Mouse (Mus musculus): ENCODE measurements around the gene Gm5089. TPM values are rescaled to one million over a fixed set of nuclear protein-coding genes. Genes with fewer than 3 reads are reported as not detected.

The Gm5089 gene
- polyA plus RNA-seq, 1 experiment: not detected

DNA sequence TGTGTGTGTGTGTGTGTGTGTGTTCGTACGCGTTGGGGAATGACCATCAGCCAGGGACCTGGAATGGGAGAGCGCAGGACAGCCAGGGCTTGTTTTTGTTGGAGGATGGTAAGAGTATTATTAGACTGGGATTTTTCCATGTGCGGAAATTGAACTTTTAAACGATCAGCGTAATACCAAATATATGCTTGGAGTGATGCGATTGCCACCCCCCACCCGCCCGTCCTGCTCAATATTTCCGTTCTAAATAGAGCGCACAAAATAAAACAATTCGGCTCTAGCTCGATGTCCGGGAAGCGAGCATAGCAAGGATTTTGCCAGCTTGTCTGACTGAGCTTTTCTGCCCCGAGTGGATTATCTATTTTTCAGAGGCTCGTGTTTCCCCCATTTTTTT, 25.9 kb upstream of the Gm5089 start:
- no peak for TF ChIP-seq CTCF (IDR thresholded peaks at IDR 0.05; ENCODE audit: control insufficient read depth, insufficient read depth, insufficient replicate concordance, low read depth, low read length)
- TF ChIP-seq POLR2A (IDR thresholded peaks at IDR 0.05; ENCODE audit: control insufficient read depth, low read depth, low read length): no peak
- H3K27me3 ChIP-seq (ENCODE audit: control insufficient read depth, insufficient read depth, low read length): peaks cover 9% of the 10 kb centered on the region
- no peak overlapping the region for H3K27ac ChIP-seq (ENCODE audit: control insufficient read depth, insufficient read depth, low read depth, low read length)
- H3K4me3 ChIP-seq (ENCODE audit: control insufficient read depth, low read depth, low read length): no peak overlapping the region
- peaks cover 13% of the 10 kb centered on the region for H3K4me1 ChIP-seq (ENCODE audit: control insufficient read depth, insufficient read depth, low read length)
- H3K36me3 ChIP-seq (ENCODE audit: control insufficient read depth, insufficient read depth, low read length): no peaks in the 10 kb centered on the region

DNA sequence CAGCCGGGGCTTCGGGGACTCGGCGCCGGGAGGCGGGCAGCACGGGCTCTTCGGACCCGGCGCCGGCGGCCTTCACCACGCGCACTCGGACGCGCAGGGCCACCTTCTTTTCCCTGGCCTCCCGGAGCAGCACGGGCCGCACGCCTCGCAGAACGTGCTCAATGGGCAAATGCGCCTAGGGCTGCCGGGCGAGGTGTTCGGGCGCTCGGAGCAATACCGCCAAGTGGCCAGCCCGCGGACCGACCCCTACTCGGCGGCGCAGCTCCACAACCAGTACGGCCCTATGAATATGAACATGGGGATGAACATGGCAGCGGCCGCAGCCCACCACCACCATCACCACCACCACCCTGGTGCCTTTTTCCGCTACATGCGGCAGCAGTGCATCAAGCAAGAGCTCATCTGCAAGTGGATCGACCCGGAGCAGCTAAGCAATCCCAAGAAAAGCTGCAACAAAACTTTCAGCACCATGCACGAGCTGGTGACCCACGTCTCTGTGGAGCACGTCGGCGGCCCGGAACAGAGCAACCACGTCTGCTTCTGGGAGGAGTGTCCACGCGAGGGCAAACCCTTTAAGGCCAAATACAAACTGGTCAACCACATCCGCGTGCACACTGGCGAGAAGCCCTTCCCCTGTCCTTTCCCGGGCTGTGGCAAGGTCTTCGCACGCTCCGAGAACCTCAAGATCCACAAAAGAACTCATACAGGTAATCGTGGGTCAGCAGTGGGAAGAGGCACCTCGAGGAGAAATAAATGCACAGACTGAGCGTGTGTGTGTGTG, 25.3 kb upstream of the Gm5089 start:
- Histone ChIP-seq H3K36me3 (ENCODE audit: control insufficient read depth, insufficient read depth, low read length) (no peaks in the 10 kb centered on the region), H3K27ac (ENCODE audit: control insufficient read depth, insufficient read depth, low read depth, low read length) (no peak overlapping the region), H3K4me1 (ENCODE audit: control insufficient read depth, insufficient read depth, low read length) (peaks cover 15% of the 10 kb centered on the region), H3K4me3 (ENCODE audit: control insufficient read depth, low read depth, low read length) (peak overlapping the region; percentile 35; the same call in 1 of the 2 replicates), H3K27me3 (ENCODE audit: control insufficient read depth, insufficient read depth, low read length) (peaks cover 9% of the 10 kb centered on the region)
- TF ChIP-seq POLR2A (IDR thresholded peaks at IDR 0.05; ENCODE audit: control insufficient read depth, low read depth, low read length) (no peak), CTCF (IDR thresholded peaks at IDR 0.05; ENCODE audit: control insufficient read depth, insufficient read depth, insufficient replicate concordance, low read depth, low read length) (no peak)

DNA sequence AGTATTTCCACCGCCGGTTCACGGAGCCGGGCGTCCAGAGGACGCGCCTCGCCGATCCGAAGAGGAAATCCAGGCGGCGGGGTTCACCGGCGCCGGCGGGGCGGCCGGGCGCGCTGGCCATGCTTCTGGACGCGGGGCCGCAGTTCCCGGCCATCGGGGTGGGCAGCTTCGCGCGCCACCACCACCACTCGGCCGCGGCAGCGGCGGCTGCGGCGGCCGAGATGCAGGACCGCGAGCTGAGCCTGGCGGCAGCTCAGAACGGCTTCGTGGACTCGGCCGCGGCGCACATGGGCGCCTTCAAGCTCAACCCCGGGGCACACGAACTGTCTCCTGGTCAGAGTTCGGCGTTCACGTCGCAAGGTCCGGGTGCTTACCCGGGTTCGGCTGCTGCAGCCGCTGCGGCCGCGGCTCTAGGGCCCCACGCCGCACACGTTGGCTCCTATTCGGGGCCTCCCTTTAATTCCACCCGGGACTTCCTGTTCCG, 24.7 kb upstream of the Gm5089 start:
- peak overlapping the region; percentile 35; the same call in 1 of the 2 replicates for H3K4me3 ChIP-seq (ENCODE audit: control insufficient read depth, low read depth, low read length)
- no peak overlapping the region for H3K27ac ChIP-seq (ENCODE audit: control insufficient read depth, insufficient read depth, low read depth, low read length)
- H3K4me1 ChIP-seq (ENCODE audit: control insufficient read depth, insufficient read depth, low read length): peaks cover 15% of the 10 kb centered on the region
- no peak for TF ChIP-seq CTCF (IDR thresholded peaks at IDR 0.05; ENCODE audit: control insufficient read depth, insufficient read depth, insufficient replicate concordance, low read depth, low read length)
- TF ChIP-seq POLR2A (IDR thresholded peaks at IDR 0.05; ENCODE audit: control insufficient read depth, low read depth, low read length): no peak
- H3K27me3 ChIP-seq (ENCODE audit: control insufficient read depth, insufficient read depth, low read length): peaks cover 9% of the 10 kb centered on the region
- no peaks in the 10 kb centered on the region for H3K36me3 ChIP-seq (ENCODE audit: control insufficient read depth, insufficient read depth, low read length)

DNA sequence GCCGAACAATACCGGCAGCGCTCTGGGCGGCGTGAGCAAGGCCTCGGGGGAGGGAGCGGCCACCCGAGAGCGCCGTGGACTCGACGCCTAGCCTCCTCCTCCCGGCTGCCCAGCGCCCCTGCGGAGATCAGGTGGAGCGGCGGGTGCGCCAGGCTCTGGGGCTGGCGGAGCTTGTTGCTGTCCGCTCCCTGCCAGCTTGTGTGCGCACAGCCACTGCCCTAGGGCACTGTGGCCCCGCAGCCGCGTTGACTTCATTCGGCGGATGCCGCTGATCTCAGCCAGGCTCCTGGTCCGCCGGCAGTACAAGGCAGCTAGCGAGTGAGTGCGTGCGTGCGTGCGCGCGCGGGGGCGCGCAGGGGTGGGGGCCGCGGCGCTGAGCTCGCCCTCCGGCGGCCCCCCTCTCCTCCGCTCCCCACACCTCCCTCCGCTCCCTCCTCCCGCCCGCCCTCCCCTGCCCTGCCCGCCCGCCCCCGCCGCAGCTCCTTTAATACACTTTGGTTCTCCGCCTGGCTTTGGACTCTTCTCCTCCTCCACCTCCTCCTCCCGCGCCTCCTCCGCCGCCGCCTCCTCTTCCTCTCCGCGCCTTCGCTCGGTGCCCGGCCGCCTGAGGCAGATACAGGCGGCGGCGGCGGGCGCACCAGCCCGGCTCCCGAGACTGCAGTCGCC, 24.1 kb upstream of the Gm5089 start, which contains the start of gene Zic2:
Gene Zic2, plus strand, starts transcription at position 545 of the 666 bp plus-strand sequence.
- Histone ChIP-seq H3K27ac (ENCODE audit: control insufficient read depth, insufficient read depth, low read depth, low read length) (no peak within 1 kb of the TSS), H3K4me1 (ENCODE audit: control insufficient read depth, insufficient read depth, low read length) (peaks cover 15% of the 10 kb centered on the region), H3K27me3 (ENCODE audit: control insufficient read depth, insufficient read depth, low read length) (peaks cover 9% of the 10 kb centered on the region), H3K36me3 (ENCODE audit: control insufficient read depth, insufficient read depth, low read length) (no peaks in the 10 kb centered on the region), H3K4me3 (ENCODE audit: control insufficient read depth, low read depth, low read length) (peak within 1 kb of the TSS; percentile 35; the same call in 1 of the 2 replicates)
- TF ChIP-seq POLR2A (IDR thresholded peaks at IDR 0.05; ENCODE audit: control insufficient read depth, low read depth, low read length) (no peak), CTCF (IDR thresholded peaks at IDR 0.05; ENCODE audit: control insufficient read depth, insufficient read depth, insufficient replicate concordance, low read depth, low read length) (no peak)

DNA sequence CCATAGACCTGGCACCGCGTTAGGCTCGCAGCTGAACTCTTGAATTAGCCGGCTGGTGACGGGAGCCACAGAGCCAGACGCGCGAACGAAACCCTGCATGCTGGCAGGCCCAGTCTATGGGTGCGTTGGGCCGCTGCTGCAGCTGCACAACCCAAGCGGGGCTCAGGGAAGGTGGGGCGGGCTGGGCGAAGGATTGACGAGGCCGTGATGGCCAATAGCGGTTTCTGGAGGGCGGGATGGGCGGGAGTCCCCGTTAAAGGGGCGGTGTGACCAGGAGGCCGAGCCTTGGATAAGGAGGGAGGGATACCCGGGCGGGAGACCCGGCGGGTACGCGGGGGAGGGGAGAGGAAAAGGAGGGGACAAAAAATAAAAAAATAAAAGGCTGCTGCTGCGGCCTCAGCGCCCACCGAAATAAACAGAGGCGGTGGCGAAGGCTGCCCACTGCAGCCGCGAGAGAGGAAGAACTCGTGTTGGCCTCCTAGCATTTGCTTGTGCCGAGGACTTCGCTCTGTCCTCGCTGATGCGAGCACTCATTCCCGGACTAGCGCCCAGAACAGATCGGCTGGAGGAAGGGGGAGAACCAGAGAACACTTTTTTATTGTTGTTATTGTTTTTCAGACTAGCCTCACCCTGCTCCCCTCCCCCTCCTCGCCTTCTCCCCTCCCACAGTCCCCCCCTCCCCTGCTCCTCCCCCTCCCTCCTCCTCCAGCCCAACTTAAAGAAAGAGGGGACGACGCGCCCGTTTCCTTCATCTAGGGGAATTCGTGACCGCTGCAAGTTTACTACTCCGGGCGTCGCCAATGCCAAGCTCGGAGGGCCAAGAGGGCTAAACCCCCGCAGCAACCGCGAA, 23.4 kb upstream of the Gm5089 start:
- H3K27me3 ChIP-seq (ENCODE audit: control insufficient read depth, insufficient read depth, low read length): peaks cover 9% of the 10 kb centered on the region
- TF ChIP-seq POLR2A (IDR thresholded peaks at IDR 0.05; ENCODE audit: control insufficient read depth, low read depth, low read length): no peak
- no peak for TF ChIP-seq CTCF (IDR thresholded peaks at IDR 0.05; ENCODE audit: control insufficient read depth, insufficient read depth, insufficient replicate concordance, low read depth, low read length)
- H3K4me3 ChIP-seq (ENCODE audit: control insufficient read depth, low read depth, low read length): no peak overlapping the region; the same call in 1 of the 2 replicates
- H3K36me3 ChIP-seq (ENCODE audit: control insufficient read depth, insufficient read depth, low read length): no peaks in the 10 kb centered on the region
- H3K27ac ChIP-seq (ENCODE audit: control insufficient read depth, insufficient read depth, low read depth, low read length): no peak overlapping the region
- peaks cover 15% of the 10 kb centered on the region for H3K4me1 ChIP-seq (ENCODE audit: control insufficient read depth, insufficient read depth, low read length)

DNA sequence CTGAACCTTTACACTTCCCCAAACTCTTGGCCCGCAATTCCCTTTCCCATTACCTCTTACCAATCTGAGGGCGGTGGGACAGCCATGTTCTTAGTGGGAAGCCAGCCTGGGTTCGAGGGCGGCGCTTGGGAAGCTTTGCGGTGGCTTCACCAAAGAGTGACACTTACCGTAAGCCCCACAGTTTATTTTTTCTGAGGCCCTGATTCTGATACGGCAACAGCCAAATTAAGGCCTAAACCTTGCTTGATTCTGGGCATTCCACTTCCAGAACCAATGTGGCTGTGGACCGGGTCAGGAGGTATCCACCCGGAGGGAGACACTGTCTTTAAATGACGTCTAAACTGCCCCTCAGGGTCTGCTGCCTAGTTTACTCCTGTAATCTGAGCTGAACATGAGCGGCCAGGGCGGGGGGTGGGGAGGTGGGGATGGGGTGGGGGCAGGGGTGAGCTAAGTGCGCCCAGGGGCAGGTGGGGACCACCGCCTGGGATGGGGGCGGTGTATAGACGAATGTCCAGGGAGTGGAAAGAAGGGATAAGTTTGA, 22.4 kb upstream of the Gm5089 start:
- Histone ChIP-seq H3K4me3 (ENCODE audit: control insufficient read depth, low read depth, low read length) (no peak overlapping the region), H3K27ac (ENCODE audit: control insufficient read depth, insufficient read depth, low read depth, low read length) (no peak overlapping the region), H3K27me3 (ENCODE audit: control insufficient read depth, insufficient read depth, low read length) (peaks cover 5% of the 10 kb centered on the region), H3K36me3 (ENCODE audit: control insufficient read depth, insufficient read depth, low read length) (no peaks in the 10 kb centered on the region), H3K4me1 (ENCODE audit: control insufficient read depth, insufficient read depth, low read length) (peaks cover 11% of the 10 kb centered on the region)
- no peak for TF ChIP-seq CTCF (IDR thresholded peaks at IDR 0.05; ENCODE audit: control insufficient read depth, insufficient read depth, insufficient replicate concordance, low read depth, low read length)
- TF ChIP-seq POLR2A (IDR thresholded peaks at IDR 0.05; ENCODE audit: control insufficient read depth, low read depth, low read length): no peak
